Mouse (Mus musculus): ENCODE measurements at regions not wholly inside any gene's neighbourhood (a gene's known extent, or its start where the extent isn't known, plus 50 kb on each side); places are given as distances from the start of the nearest gene placed in this dataset.

GRCm38 (mm10) chr8:31584661-31585060 is 1843.8 kb upstream of the 5930422O12Rik start:
- TF ChIP-seq SRF (IDR thresholded peaks at IDR 0.05; ENCODE audit: control insufficient read depth, insufficient read length, low read depth) (no peak), MAX (IDR thresholded peaks at IDR 0.05; ENCODE audit: low read depth) (no peak), REST (IDR thresholded peaks at IDR 0.05; ENCODE audit: insufficient read depth, insufficient read length) (no peak), MYOD1 (IDR thresholded peaks at IDR 0.05; ENCODE audit: control insufficient read depth in 1 of 3, insufficient read length in 2 of 3, low read depth in 2 of 3) (no peak), E2F4 (IDR thresholded peaks at IDR 0.05; ENCODE audit: insufficient read depth) (no peak), POLR2A (IDR thresholded peaks at IDR 0.05; ENCODE audit: insufficient read length, low read depth) (no peak)

Data from myocyte (in vitro differentiated cells).